Mouse (Mus musculus) C2C12 (cell line): Measurements from ENCODE around the gene Slc22a15. TPM values are rescaled to one million over a fixed set of nuclear protein-coding genes. Genes with fewer than 3 reads are reported as not detected.

Source experiments
- H3K27me3 ChIP-seq: one replicate; pipeline ENCODE4 v1.6.1; 2011; ENCODE audit not compliant: control insufficient read depth, insufficient read depth, insufficient read length
- H3K36me3 ChIP-seq: one replicate; pipeline ENCODE4 v1.6.1; 2011; ENCODE audit not compliant: control insufficient read depth, insufficient read depth
- H3K4me3 ChIP-seq: one replicate; pipeline ENCODE4 v1.5.1; 2011; ENCODE audit warnings: mild to moderate bottlenecking, control low read depth; ENCODE audit not compliant: poor library complexity, insufficient read depth, severe bottlenecking
- H3K79me2 ChIP-seq: one replicate; pipeline ENCODE4 v1.6.1; 2011; ENCODE audit not compliant: control insufficient read depth, insufficient read depth
- H3K79me3 ChIP-seq: one replicate; pipeline ENCODE4 v1.6.1; 2011; ENCODE audit warnings: low read depth, control low read depth
- H3ac ChIP-seq: one replicate; pipeline ENCODE3; 2011; ENCODE audit warnings: low read depth; ENCODE audit not compliant: control insufficient read depth, insufficient read length
- CEBPB ChIP-seq: IDR thresholded peaks from one replicate; pipeline ENCODE4 v1.6.1; 2011; ENCODE audit warnings: low read depth, mild to moderate bottlenecking, control low read depth, moderate library complexity
- CTCF ChIP-seq: IDR thresholded peaks from one replicate; pipeline ENCODE4 v1.5.1; 2011; ENCODE audit not compliant: control insufficient read depth, insufficient read depth, insufficient read length
- FOSL1 ChIP-seq: IDR thresholded peaks from one replicate; pipeline ENCODE4 v1.8.0; 2011; ENCODE audit warnings: mild to moderate bottlenecking, low read length; ENCODE audit not compliant: poor library complexity, insufficient read depth, severe bottlenecking
- MAX ChIP-seq: IDR thresholded peaks from one replicate; pipeline ENCODE4 v1.6.1; 2011; ENCODE audit warnings: mild to moderate bottlenecking, control low read depth
- MYOD1 ChIP-seq: IDR thresholded peaks from one replicate; pipeline ENCODE4 v1.6.1; 2011; ENCODE audit warnings: low read depth; ENCODE audit not compliant: control insufficient read depth, insufficient read length
- MYOG ChIP-seq: IDR thresholded peaks from one replicate; pipeline ENCODE4 v1.6.1; 2011; ENCODE audit not compliant: control insufficient read depth, insufficient read length; ENCODE audit errors: extremely low read depth
- USF1 ChIP-seq: IDR thresholded peaks from one replicate; pipeline ENCODE4 v1.6.1; 2011; ENCODE audit warnings: low read depth, mild to moderate bottlenecking, control low read depth, moderate library complexity
- polyA plus RNA-seq: library from polyadenylated mRNA; unstranded; fragments of >200 nt; fragmentation: generic; extraction: Trizol; gene quantifications from one replicate; pipeline ENCODE4 v1.2.1, GENCODE M21; 2012; ENCODE audit warnings: missing spikeins

Gene Slc22a15
- polyA plus RNA-seq, 1 experiment = 7.9 TPM

DNA sequence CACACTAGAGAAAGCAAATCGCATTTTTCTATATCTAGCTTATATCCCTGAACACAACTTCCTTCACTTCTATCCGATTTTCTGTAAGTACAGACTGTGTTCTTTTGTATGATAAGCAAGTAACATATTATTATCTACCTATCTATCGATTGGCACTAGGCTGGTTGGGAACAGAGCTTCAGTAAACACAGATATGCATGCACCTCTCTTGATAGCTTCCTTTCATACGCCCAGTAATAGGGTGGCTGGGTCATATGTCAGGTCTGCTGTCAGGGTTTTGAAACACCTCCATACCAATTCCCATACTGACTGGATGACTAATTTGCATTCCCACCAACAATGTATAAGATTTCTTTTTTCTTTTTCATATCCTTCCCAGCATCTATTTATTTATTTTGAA lies 16.2 kb upstream of the Slc22a15 start:
- Histone ChIP-seq H3K4me3 (no peak overlapping the region), H3K79me2 (no peaks in the 10 kb centered on the region), H3K36me3 (no peaks in the 10 kb centered on the region), H3ac (no peak overlapping the region), H3K27me3 (no peaks in the 10 kb centered on the region), H3K79me3 (no peaks in the 10 kb centered on the region)
- TF ChIP-seq MYOD1 = no peak
- no peak for TF ChIP-seq USF1
- no peak for TF ChIP-seq FOSL1
- TF ChIP-seq MYOG = no peak
- no peak for TF ChIP-seq MAX
- TF ChIP-seq CTCF = no peak
- no peak for TF ChIP-seq CEBPB

DNA sequence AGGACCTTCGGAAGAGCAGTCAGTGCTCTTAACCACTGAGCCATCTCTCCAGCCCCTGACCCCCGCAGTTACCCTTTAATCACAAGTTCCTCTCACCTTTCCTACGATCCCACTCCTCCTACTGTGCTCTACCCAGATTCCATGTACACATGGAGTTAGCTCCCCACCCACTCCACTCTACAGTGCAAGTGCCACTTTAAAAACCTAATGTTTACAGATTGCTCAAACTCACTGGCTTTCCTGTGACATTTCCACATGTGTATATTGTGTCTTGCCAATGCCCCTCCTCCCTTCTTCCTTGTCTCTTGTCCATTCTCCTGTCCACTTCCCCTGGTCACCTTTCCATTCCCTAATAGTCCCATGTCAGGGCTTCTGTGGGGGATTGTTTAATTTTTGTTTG lies 15.6 kb upstream of the Slc22a15 start:
- Histone ChIP-seq H3K4me3 (no peak overlapping the region), H3K27me3 (no peaks in the 10 kb centered on the region), H3K79me2 (no peaks in the 10 kb centered on the region), H3K36me3 (no peaks in the 10 kb centered on the region), H3ac (no peak overlapping the region), H3K79me3 (peaks cover 1% of the 10 kb centered on the region)
- TF ChIP-seq CTCF = no peak
- TF ChIP-seq MAX = no peak
- no peak for TF ChIP-seq CEBPB
- no peak for TF ChIP-seq FOSL1
- TF ChIP-seq MYOG = no peak
- TF ChIP-seq USF1 = no peak
- no peak for TF ChIP-seq MYOD1

DNA sequence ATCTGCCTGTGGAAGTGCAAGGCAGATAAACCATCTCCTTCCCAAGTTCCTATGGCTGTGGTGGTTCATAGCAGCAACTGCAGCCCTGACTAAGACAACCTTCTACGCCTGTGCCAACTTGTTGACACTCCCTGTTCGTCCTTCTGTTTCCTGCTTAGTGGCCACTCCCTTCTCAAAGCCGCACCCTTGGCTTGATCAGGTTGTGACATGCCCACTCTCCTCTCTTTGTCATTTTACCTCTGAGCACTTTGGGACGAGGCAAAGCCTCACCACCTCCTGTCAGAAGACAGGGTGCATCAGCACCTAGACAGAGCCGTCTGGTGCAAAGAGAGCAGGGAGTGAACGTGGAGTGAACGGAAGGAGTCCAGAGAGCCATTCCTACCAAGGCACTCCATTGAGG lies 14.9 kb upstream of the Slc22a15 start:
- no peaks in the 10 kb centered on the region for H3K79me2 ChIP-seq
- TF ChIP-seq MYOG (no peak), CTCF (no peak), MYOD1 (no peak), CEBPB (no peak), MAX (no peak), USF1 (no peak), FOSL1 (no peak)
- H3ac ChIP-seq = no peak overlapping the region
- no peak overlapping the region for H3K4me3 ChIP-seq
- H3K36me3 ChIP-seq = no peaks in the 10 kb centered on the region
- H3K79me3 ChIP-seq = peaks cover 1% of the 10 kb centered on the region
- H3K27me3 ChIP-seq = no peaks in the 10 kb centered on the region

DNA sequence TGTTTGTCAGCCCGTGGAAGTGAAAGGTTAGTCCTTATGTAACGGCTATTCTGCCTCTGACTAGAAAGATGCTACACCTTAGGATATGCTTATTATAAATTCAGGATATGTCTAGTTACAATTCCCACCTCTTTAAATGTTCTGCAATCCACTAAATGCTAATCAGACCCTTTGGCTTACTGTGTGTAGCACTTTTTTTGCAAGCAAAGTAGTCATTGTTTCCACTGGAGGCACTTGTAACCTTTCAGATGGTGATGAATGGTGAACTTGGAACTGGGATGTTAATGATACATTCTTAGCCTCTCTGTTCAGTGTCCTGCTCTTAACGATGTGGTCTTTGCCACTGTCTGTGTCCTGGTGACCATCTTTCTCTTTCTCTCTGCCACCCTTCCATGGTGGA lies 12.1 kb upstream of the Slc22a15 start:
- TF ChIP-seq MYOD1 (no peak), MAX (no peak), CEBPB (no peak), MYOG (no peak), CTCF (no peak), FOSL1 (no peak), USF1 (no peak)
- H3K79me2 ChIP-seq = no peaks in the 10 kb centered on the region
- H3K27me3 ChIP-seq = no peaks in the 10 kb centered on the region
- no peaks in the 10 kb centered on the region for H3K36me3 ChIP-seq
- no peak overlapping the region for H3ac ChIP-seq
- H3K79me3 ChIP-seq = peaks cover 1% of the 10 kb centered on the region
- H3K4me3 ChIP-seq = no peak overlapping the region

DNA sequence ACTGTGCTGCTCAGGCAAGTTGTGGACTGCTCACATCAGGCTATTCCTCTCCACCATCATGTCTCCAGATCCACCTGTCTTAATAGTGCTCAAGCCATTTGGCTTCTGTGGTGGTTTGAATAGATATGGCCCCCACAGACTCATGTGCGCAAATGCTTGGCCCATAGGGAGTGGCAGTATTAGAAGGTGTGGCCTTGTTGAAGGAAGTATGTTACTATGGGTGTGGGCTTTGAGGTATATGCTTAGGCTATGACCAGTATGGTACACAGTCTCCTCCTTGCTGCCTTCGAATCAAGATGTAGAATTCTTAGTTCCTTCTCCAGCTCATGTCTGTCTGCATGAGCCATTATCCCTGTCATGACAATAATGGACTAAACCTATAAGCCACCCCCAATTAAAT lies 9.6 kb upstream of the Slc22a15 start:
- TF ChIP-seq USF1 (no peak), FOSL1 (no peak), MYOG (no peak), MAX (no peak), CTCF (no peak), MYOD1 (no peak), CEBPB (no peak)
- no peaks in the 10 kb centered on the region for H3K36me3 ChIP-seq
- H3K27me3 ChIP-seq = no peaks in the 10 kb centered on the region

DNA sequence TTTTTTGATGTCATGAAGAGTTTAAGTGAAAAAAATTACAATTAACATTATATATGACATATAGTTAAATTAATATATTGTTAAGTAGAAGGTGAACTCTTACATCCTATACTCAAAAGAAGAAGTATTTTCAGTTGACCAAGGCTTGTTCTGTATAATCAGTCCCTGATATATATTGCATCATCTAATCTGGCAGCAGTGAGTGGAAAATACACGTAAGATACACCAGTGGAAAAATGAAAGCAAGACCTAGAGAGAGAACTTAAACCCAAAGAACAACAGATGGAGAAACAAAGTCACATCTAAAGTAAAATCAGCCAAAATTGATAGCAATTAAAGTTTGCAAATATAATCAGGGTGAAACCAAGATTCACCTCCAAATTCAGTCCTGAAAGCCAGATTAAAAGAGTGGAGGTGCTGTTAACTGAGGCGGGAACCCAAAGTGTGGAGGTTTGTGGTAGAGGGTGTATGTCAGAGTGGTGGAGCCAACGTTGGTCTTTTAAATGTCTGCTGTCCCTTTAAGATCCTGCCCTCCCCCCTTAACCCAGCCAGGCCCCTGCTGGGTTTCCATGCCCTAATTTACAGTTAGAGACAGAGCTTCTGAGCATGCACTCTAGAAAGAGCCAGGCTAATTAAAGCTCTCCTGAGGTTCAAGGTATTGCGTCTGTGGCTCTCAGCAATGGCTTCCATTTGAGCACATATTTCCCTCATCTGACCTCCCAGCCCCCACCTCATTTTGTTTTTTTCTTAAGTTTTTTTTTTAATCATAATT lies 5.0 kb upstream of the Slc22a15 start:
- Histone ChIP-seq H3K27me3 (no peaks in the 10 kb centered on the region), H3K79me2 (no peaks in the 10 kb centered on the region), H3K36me3 (no peaks in the 10 kb centered on the region), H3K4me3 (no peak overlapping the region), H3K79me3 (no peaks in the 10 kb centered on the region), H3ac (no peak overlapping the region)
- no peak for TF ChIP-seq MYOG
- TF ChIP-seq USF1 = no peak

More for the DNA sequence above, 9.6 kb upstream of the Slc22a15 start:
- peaks cover 1% of the 10 kb centered on the region for H3K79me3 ChIP-seq
- no peaks in the 10 kb centered on the region for H3K79me2 ChIP-seq
- no peak overlapping the region for H3ac ChIP-seq
- H3K4me3 ChIP-seq = no peak overlapping the region
